Mouse (Mus musculus): Measurements from ENCODE around the gene Tbc1d2.
"Not testable (repeated sequence)": the region's sequence is repeated elsewhere in the genome, so short reads cannot be mapped to it uniquely, and the experiment has no call there.

The Tbc1d2 gene

GRCm38 (mm10) chr4:46602704-46603103 lies 47.3 kb downstream of the Tbc1d2 start:
- DNase-seq (ENCODE audit: low read depth in 1 of 2, low spot score in 2 of 2): no peak

- peak in 1 of 2 experiments; percentile 85 for DNase-seq (ENCODE audit: low read depth in 1 of 2, low spot score in 2 of 2)
Measured at GRCm38 (mm10) chr4:46601844-46602423, 48.1 kb downstream of the Tbc1d2 start, which contains the start of gene Coro2a. Coro2a (minus strand) TSS chr4:46602202.

- DNase-seq (ENCODE audit: low read depth in 1 of 2, low spot score in 2 of 2): no peak
Measured at GRCm38 (mm10) chr4:46601258-46601843, 48.7 kb downstream of the Tbc1d2 start.

- DNase-seq (ENCODE audit: low read depth in 1 of 2, low spot score in 2 of 2): no peak
Measured at GRCm38 (mm10) chr4:46600473-46601257, 49.3 kb downstream of the Tbc1d2 start.

GRCm38 (mm10) chr4:46599609-46600008 lies 50.4 kb downstream of the Tbc1d2 start:
- DNase-seq (ENCODE audit: low read depth in 1 of 2, low spot score in 2 of 2): not testable (repeated sequence)

- no peak for DNase-seq (ENCODE audit: low read depth in 1 of 2, low spot score in 2 of 2)
Measured at GRCm38 (mm10) chr4:46598981-46599380, 51.0 kb downstream of the Tbc1d2 start.

- no peak for DNase-seq (ENCODE audit: low read depth in 1 of 2, low spot score in 2 of 2)
Measured at GRCm38 (mm10) chr4:46598111-46598510, 51.9 kb downstream of the Tbc1d2 start.

- no peak for DNase-seq (ENCODE audit: low read depth in 1 of 2, low spot score in 2 of 2)
Measured at GRCm38 (mm10) chr4:46597286-46597961, 52.6 kb downstream of the Tbc1d2 start.

GRCm38 (mm10) chr4:46596398-46596797 lies 53.6 kb downstream of the Tbc1d2 start:
- no peak for DNase-seq (ENCODE audit: low read depth in 1 of 2, low spot score in 2 of 2)

- no peak for DNase-seq (ENCODE audit: low read depth in 1 of 2, low spot score in 2 of 2)
Measured at GRCm38 (mm10) chr4:46594131-46594530, 55.9 kb downstream of the Tbc1d2 start.

GRCm38 (mm10) chr4:46593472-46593871 lies 56.5 kb downstream of the Tbc1d2 start:
- DNase-seq (ENCODE audit: low read depth in 1 of 2, low spot score in 2 of 2): no peak

GRCm38 (mm10) chr4:46591833-46592520 lies 58.0 kb downstream of the Tbc1d2 start:
- no peak for DNase-seq (ENCODE audit: low read depth in 1 of 2, low spot score in 2 of 2)

- DNase-seq (ENCODE audit: low read depth in 1 of 2, low spot score in 2 of 2): no peak
Measured at GRCm38 (mm10) chr4:46590810-46591209, 59.2 kb downstream of the Tbc1d2 start.

- no peak for DNase-seq (ENCODE audit: low read depth in 1 of 2, low spot score in 2 of 2)
Measured at GRCm38 (mm10) chr4:46589946-46590684, 59.9 kb downstream of the Tbc1d2 start.

- DNase-seq (ENCODE audit: low read depth in 1 of 2, low spot score in 2 of 2): no peak
Measured at GRCm38 (mm10) chr4:46589151-46589550, 60.9 kb downstream of the Tbc1d2 start.

GRCm38 (mm10) chr4:46586473-46586872 lies 63.5 kb downstream of the Tbc1d2 start:
- DNase-seq (ENCODE audit: low read depth in 1 of 2, low spot score in 2 of 2): no peak

- DNase-seq (ENCODE audit: low read depth in 1 of 2, low spot score in 2 of 2): no peak
Measured at GRCm38 (mm10) chr4:46585811-46586190, 64.2 kb downstream of the Tbc1d2 start.

- no peak for DNase-seq (ENCODE audit: low read depth in 1 of 2, low spot score in 2 of 2)
Measured at GRCm38 (mm10) chr4:46585041-46585810, 64.8 kb downstream of the Tbc1d2 start.

GRCm38 (mm10) chr4:46584536-46584935 lies 65.5 kb downstream of the Tbc1d2 start:
- DNase-seq (ENCODE audit: low read depth in 1 of 2, low spot score in 2 of 2): not testable (repeated sequence)

GRCm38 (mm10) chr4:46584084-46584483 lies 65.9 kb downstream of the Tbc1d2 start:
- DNase-seq (ENCODE audit: low read depth in 1 of 2, low spot score in 2 of 2): not testable (repeated sequence)

All from monocyte, adult 2 months (primary cell).